In genomic region chr11:117423422-117423821, GRCm38 (mm10) we compare ENCODE assay signal across 23 mouse cellular contexts.
A peak's percentile ranks its signal among the peaks of the same experiment; 100 is the strongest.
DNase-seq lines count a peak whose midpoint lies in the region.
"Had no signal": no experiment of that assay in that cellular context is flagged by ENCODE, and none has a peak within 500 bp of the region (broad histone marks: within the 10 kb centered on the region; RNA-seq: fewer than 3 reads in every experiment).

No protein-coding gene starts in this region.

- H3K36me3 ChIP-seq in heart, embryonic 10.5 days, result no peaks in the 10 kb centered on the region
- H3K36me3 ChIP-seq: embryonic facial prominence, embryonic 10.5 days; embryonic facial prominence, embryonic 13.5 days; forebrain, embryonic 12.5 days; forebrain, embryonic 15.5 days; hindbrain, embryonic 12.5 days; hindbrain, embryonic 15.5 days; kidney, embryonic 15.5 days had no signal

- H3K4me1 ChIP-seq in heart, embryonic 10.5 days, result peaks cover 26% of the 10 kb centered on the region
- H3K4me1 ChIP-seq: forebrain, embryonic 15.5 days; hindbrain, embryonic 15.5 days had no signal

- peaks cover 58% of the 10 kb centered on the region for H3K27me3 ChIP-seq in heart, embryonic 10.5 days (ENCODE audit: insufficient read depth, poor library complexity, severe bottlenecking)
- H3K27me3 ChIP-seq: embryonic facial prominence, embryonic 13.5 days had no signal

- no peak overlapping the region for H3K27ac ChIP-seq in heart, embryonic 10.5 days
- H3K27ac ChIP-seq: embryonic facial prominence, embryonic 10.5 days; embryonic facial prominence, embryonic 13.5 days; forebrain, embryonic 12.5 days; forebrain, embryonic 15.5 days; hindbrain, embryonic 12.5 days; hindbrain, embryonic 15.5 days; kidney, embryonic 15.5 days had no signal

- DNase-seq in heart, adult 11 months, result peak; percentile 97
- no peak for DNase-seq in heart, embryonic 10.5 days (ENCODE audit: low spot score)
- DNase-seq in heart, adult 8-10 months (ENCODE audit: low spot score), result peak; percentile 67
- DNase-seq in heart, postnatal 25 days (ENCODE audit: low spot score), result no peak
- peak; percentile 32 for DNase-seq in kidney, adult 9 months
- DNase-seq in kidney, adult 11 months, result no peak
- peak; percentile 45 to 56 for DNase-seq in heart, postnatal 14 days
- DNase-seq in cerebellum, adult 9-11 months, result no peak
- DNase-seq: adrenal gland, adult 8-10 months; cerebellum, adult 11 months; cerebellum, adult 2 months; cerebellum, postnatal 10 days; cerebellum, postnatal 36 days; embryo, embryonic 11 days; gastrocnemius, postnatal 25 days had no signal

- WGBS in heart, embryonic 10.5 days, result 85% methylated on average over 2 of the region's 2 CpGs

- no peaks in the 10 kb centered on the region for H3K9me3 ChIP-seq in heart, embryonic 10.5 days
- H3K9me3 ChIP-seq: embryonic facial prominence, embryonic 13.5 days; forebrain, embryonic 12.5 days; forebrain, embryonic 15.5 days; hindbrain, embryonic 12.5 days; hindbrain, embryonic 15.5 days; kidney, embryonic 15.5 days had no signal

- H3K4me3 ChIP-seq in heart, embryonic 10.5 days, result no peak overlapping the region
- H3K4me3 ChIP-seq: embryonic facial prominence, embryonic 10.5 days; embryonic facial prominence, embryonic 13.5 days; erythroblast, embryonic 14.5 days; forebrain, embryonic 12.5 days; forebrain, embryonic 15.5 days; hindbrain, embryonic 12.5 days; hindbrain, embryonic 15.5 days; kidney, embryonic 15.5 days had no signal

- intact Hi-C loops in heart, postnatal 25 days (cut with DNase I), result loop anchor here (5.0 kb wide), 1 partner anchor 36 kb away; no protein-coding TSS in a partner anchor
- intact Hi-C loops in heart, postnatal 14 days (cut with DNase I), result no loop called here

Comparison
In these comparisons a context has a peak if more than half of its experiments do, and no peak if none do; other contexts are left out.
1. DNase-seq: peak in heart, adult 11 months (single experiment), heart, adult 8-10 months (single experiment), kidney, adult 9 months (single experiment) and heart, postnatal 14 days (2 of 2); none in heart, embryonic 10.5 days (single experiment), heart, postnatal 25 days (single experiment), kidney, adult 11 months (single experiment) and cerebellum, adult 9-11 months (single experiment).